Mouse (Mus musculus): Measurements from ENCODE around the gene Pdss2. TPM values are rescaled to one million over a fixed set of nuclear protein-coding genes. Genes with fewer than 3 reads are reported as not detected.
A peak's percentile ranks its signal among the peaks of the same experiment; 100 is the strongest.
"Not testable (repeated sequence)": the region's sequence is repeated elsewhere in the genome, so short reads cannot be mapped to it uniquely, and the experiment has no call there.

Pdss2 gene
- polyA plus RNA-seq, 1 experiment from 2014 or later: 9.7 TPM

- H3K27me3 ChIP-seq (replicated peaks): no peaks in the 10 kb centered on the region
Observed at GRCm38 (mm10) chr10:43244262-43244806, 23.0 kb downstream of the Pdss2 start.

GRCm38 (mm10) chr10:43245461-43246200 lies 24.3 kb downstream of the Pdss2 start:
- Histone ChIP-seq H3K4me2 (peak overlapping the region; percentile 40), H3K4me3 (no peak overlapping the region), H3K27me3 (replicated peaks) (no peaks in the 10 kb centered on the region), H3K9me3 (no peaks in the 10 kb centered on the region), H3K9ac (no peak overlapping the region), H3K27ac (replicated peaks) (no peak overlapping the region), H3K36me3 (no peaks in the 10 kb centered on the region), H3K4me1 (peaks cover 27% of the 10 kb centered on the region)
- 49% methylated on average over 17 of the region's 17 CpGs for WGBS
- ATAC-seq (ENCODE audit: extremely low read depth, insufficient number of reproducible peaks, low FRiP score, low TSS enrichment): no peak

More at GRCm38 (mm10) chr10:43244262-43244806, 23.0 kb downstream of the Pdss2 start:
- no peak for ATAC-seq (ENCODE audit: extremely low read depth, insufficient number of reproducible peaks, low FRiP score, low TSS enrichment)
- WGBS: 61% methylated on average over 3 of the region's 3 CpGs
- Histone ChIP-seq H3K9me3 (peaks cover 9% of the 10 kb centered on the region), H3K4me2 (no peak overlapping the region), H3K4me1 (peaks cover 27% of the 10 kb centered on the region), H3K9ac (no peak overlapping the region), H3K4me3 (no peak overlapping the region), H3K36me3 (peaks cover 6% of the 10 kb centered on the region), H3K27ac (replicated peaks) (no peak overlapping the region)

GRCm38 (mm10) chr10:43247994-43248393 lies 26.7 kb downstream of the Pdss2 start:
- no peaks in the 10 kb centered on the region for H3K36me3 ChIP-seq
- WGBS: 38% methylated on average over 5 of the region's 5 CpGs
- H3K9ac ChIP-seq: no peak overlapping the region
- no peak overlapping the region for H3K4me3 ChIP-seq
- no peaks in the 10 kb centered on the region for H3K27me3 ChIP-seq (replicated peaks)
- peaks cover 36% of the 10 kb centered on the region for H3K4me1 ChIP-seq
- no peak for ATAC-seq (ENCODE audit: extremely low read depth, insufficient number of reproducible peaks, low FRiP score, low TSS enrichment)
- peak overlapping the region; percentile 25; the same call in 1 of the 2 replicates for H3K27ac ChIP-seq (replicated peaks)
- no peaks in the 10 kb centered on the region for H3K9me3 ChIP-seq
- H3K4me2 ChIP-seq: no peak overlapping the region

GRCm38 (mm10) chr10:43252324-43252723 lies 31.0 kb downstream of the Pdss2 start:
- H3K27me3 ChIP-seq (replicated peaks): no peaks in the 10 kb centered on the region
- 0 out of 2 replicates have a peak overlapping the region, but pooled peaks have one; percentile 29 for H3K27ac ChIP-seq (replicated peaks)
- H3K4me2 ChIP-seq: no peak overlapping the region

GRCm38 (mm10) chr10:43256965-43257364 lies 35.7 kb downstream of the Pdss2 start:
- not testable (repeated sequence) for H3K9me3 ChIP-seq; H3K4me2 ChIP-seq; H3K9ac ChIP-seq; H3K27ac ChIP-seq (replicated peaks); H3K27me3 ChIP-seq (replicated peaks); H3K4me1 ChIP-seq; ATAC-seq (ENCODE audit: extremely low read depth, insufficient number of reproducible peaks, low FRiP score, low TSS enrichment); H3K4me3 ChIP-seq; H3K36me3 ChIP-seq
- 100% methylated on average over 1 of the region's 1 CpGs for WGBS

More at GRCm38 (mm10) chr10:43252324-43252723, 31.0 kb downstream of the Pdss2 start:
- no peak overlapping the region for H3K4me3 ChIP-seq
- no peaks in the 10 kb centered on the region for H3K36me3 ChIP-seq
- ATAC-seq (ENCODE audit: extremely low read depth, insufficient number of reproducible peaks, low FRiP score, low TSS enrichment): no peak
- H3K4me1 ChIP-seq: peaks cover 20% of the 10 kb centered on the region
- 0 out of 2 replicates have a peak overlapping the region, but pooled peaks have one; percentile 19 for H3K9ac ChIP-seq
- WGBS: 33% methylated on average over 4 of the region's 4 CpGs
- no peaks in the 10 kb centered on the region for H3K9me3 ChIP-seq

- not testable (repeated sequence) for ATAC-seq (ENCODE audit: extremely low read depth, insufficient number of reproducible peaks, low FRiP score, low TSS enrichment); H3K36me3 ChIP-seq; H3K4me1 ChIP-seq; H3K9ac ChIP-seq; H3K4me2 ChIP-seq; H3K9me3 ChIP-seq; H3K4me3 ChIP-seq; H3K27ac ChIP-seq (replicated peaks); H3K27me3 ChIP-seq (replicated peaks)
- WGBS: 21% methylated on average over 8 of the region's 8 CpGs
Observed at GRCm38 (mm10) chr10:43257500-43257899, 36.2 kb downstream of the Pdss2 start.

DNA sequence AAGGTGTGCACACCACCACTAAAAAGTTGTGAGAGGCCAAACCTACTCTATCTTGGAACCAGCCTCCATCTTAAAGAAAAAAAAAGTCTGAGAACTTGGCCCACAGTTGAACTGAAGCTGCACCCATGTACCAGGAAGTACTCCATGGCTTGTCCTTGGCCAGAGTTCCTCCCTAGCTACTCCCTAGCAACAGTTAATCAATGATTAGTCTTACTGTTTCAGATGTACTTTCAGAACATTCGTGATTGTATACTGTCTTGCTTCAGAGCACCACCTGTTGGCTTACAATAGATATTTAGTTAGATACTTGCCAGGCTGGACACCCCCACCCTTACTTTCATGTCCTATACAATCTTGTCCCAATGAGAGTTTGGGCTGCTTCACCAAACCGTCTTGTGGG lies 50.0 kb downstream of the Pdss2 start:
- WGBS: 86% methylated on average over 2 of the region's 2 CpGs
- ATAC-seq (ENCODE audit: extremely low read depth, insufficient number of reproducible peaks, low FRiP score, low TSS enrichment): no peak

GRCm38 (mm10) chr10:43272381-43272780 lies 51.1 kb downstream of the Pdss2 start:
- no peak for ATAC-seq (ENCODE audit: extremely low read depth, insufficient number of reproducible peaks, low FRiP score, low TSS enrichment)

More for the DNA sequence above, 50.0 kb downstream of the Pdss2 start:
- Histone ChIP-seq H3K27me3 (replicated peaks) (no peaks in the 10 kb centered on the region), H3K4me3 (no peak overlapping the region), H3K4me2 (no peak overlapping the region), H3K36me3 (no peaks in the 10 kb centered on the region), H3K9me3 (peaks cover 5% of the 10 kb centered on the region; the same call in 1 of the 2 replicates), H3K9ac (no peak overlapping the region), H3K27ac (replicated peaks) (no peak overlapping the region), H3K4me1 (no peaks in the 10 kb centered on the region)

GRCm38 (mm10) chr10:43273057-43273456 lies 51.8 kb downstream of the Pdss2 start:
- H3K27ac ChIP-seq (replicated peaks): no peak overlapping the region
- H3K4me2 ChIP-seq: no peak overlapping the region
- 78% methylated on average over 3 of the region's 3 CpGs for WGBS
- ATAC-seq (ENCODE audit: extremely low read depth, insufficient number of reproducible peaks, low FRiP score, low TSS enrichment): no peak
- no peak overlapping the region for H3K9ac ChIP-seq
- H3K27me3 ChIP-seq (replicated peaks): no peaks in the 10 kb centered on the region
- H3K9me3 ChIP-seq: no peaks in the 10 kb centered on the region
- peaks cover 12% of the 10 kb centered on the region for H3K4me1 ChIP-seq
- no peak overlapping the region for H3K4me3 ChIP-seq
- no peaks in the 10 kb centered on the region for H3K36me3 ChIP-seq

More at GRCm38 (mm10) chr10:43272381-43272780, 51.1 kb downstream of the Pdss2 start:
- 70% methylated on average over 4 of the region's 4 CpGs for WGBS
- H3K4me2 ChIP-seq: no peak overlapping the region
- no peaks in the 10 kb centered on the region for H3K27me3 ChIP-seq (replicated peaks)
- H3K9me3 ChIP-seq: peaks cover 5% of the 10 kb centered on the region; the same call in 1 of the 2 replicates
- H3K9ac ChIP-seq: no peak overlapping the region
- H3K4me1 ChIP-seq: peaks cover 6% of the 10 kb centered on the region
- no peak overlapping the region for H3K27ac ChIP-seq (replicated peaks)
- no peak overlapping the region for H3K4me3 ChIP-seq
- H3K36me3 ChIP-seq: no peaks in the 10 kb centered on the region

DNA sequence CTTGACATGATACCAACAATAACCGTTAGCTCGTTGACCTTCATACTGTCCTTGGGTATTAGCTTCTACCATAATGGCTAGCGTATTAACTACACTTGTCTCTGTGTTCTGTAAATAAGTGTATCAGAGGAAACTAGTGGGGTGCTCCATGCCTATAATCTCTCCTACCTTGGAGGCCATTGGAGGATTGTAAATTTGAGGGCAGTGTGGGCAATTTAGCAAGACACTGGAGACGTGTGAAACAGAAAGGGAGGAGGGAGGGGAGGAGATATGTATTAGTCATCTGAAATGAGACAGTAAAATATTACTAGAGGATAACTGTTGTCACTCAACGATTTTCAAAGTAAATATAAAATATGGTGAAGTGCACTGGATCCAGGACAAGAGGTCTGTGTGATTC lies 54.2 kb downstream of the Pdss2 start:
- Histone ChIP-seq H3K4me2 (no peak overlapping the region), H3K9ac (no peak overlapping the region), H3K36me3 (no peaks in the 10 kb centered on the region), H3K4me1 (peaks cover 15% of the 10 kb centered on the region), H3K4me3 (no peak overlapping the region), H3K9me3 (no peaks in the 10 kb centered on the region), H3K27me3 (replicated peaks) (no peaks in the 10 kb centered on the region), H3K27ac (replicated peaks) (no peak overlapping the region)
- no peak for ATAC-seq (ENCODE audit: extremely low read depth, insufficient number of reproducible peaks, low FRiP score, low TSS enrichment)
- 79% methylated on average over 5 of the region's 5 CpGs for WGBS

- Histone ChIP-seq H3K27ac (replicated peaks) (no peak overlapping the region), H3K36me3 (no peaks in the 10 kb centered on the region), H3K9me3 (no peaks in the 10 kb centered on the region), H3K27me3 (replicated peaks) (no peaks in the 10 kb centered on the region), H3K4me1 (peaks cover 15% of the 10 kb centered on the region), H3K9ac (no peak overlapping the region), H3K4me2 (no peak overlapping the region), H3K4me3 (no peak overlapping the region)
- 83% methylated on average over 1 of the region's 1 CpGs for WGBS
- ATAC-seq (ENCODE audit: extremely low read depth, insufficient number of reproducible peaks, low FRiP score, low TSS enrichment): no peak
Observed at GRCm38 (mm10) chr10:43276116-43276659, 54.9 kb downstream of the Pdss2 start.
